Mouse (Mus musculus): ENCODE measurements around the gene Abcg4. TPM values are rescaled to one million over a fixed set of nuclear protein-coding genes. Genes with fewer than 3 reads are reported as not detected.

The Abcg4 gene
- polyA plus RNA-seq, 1 experiment: 1.2 TPM

DNA sequence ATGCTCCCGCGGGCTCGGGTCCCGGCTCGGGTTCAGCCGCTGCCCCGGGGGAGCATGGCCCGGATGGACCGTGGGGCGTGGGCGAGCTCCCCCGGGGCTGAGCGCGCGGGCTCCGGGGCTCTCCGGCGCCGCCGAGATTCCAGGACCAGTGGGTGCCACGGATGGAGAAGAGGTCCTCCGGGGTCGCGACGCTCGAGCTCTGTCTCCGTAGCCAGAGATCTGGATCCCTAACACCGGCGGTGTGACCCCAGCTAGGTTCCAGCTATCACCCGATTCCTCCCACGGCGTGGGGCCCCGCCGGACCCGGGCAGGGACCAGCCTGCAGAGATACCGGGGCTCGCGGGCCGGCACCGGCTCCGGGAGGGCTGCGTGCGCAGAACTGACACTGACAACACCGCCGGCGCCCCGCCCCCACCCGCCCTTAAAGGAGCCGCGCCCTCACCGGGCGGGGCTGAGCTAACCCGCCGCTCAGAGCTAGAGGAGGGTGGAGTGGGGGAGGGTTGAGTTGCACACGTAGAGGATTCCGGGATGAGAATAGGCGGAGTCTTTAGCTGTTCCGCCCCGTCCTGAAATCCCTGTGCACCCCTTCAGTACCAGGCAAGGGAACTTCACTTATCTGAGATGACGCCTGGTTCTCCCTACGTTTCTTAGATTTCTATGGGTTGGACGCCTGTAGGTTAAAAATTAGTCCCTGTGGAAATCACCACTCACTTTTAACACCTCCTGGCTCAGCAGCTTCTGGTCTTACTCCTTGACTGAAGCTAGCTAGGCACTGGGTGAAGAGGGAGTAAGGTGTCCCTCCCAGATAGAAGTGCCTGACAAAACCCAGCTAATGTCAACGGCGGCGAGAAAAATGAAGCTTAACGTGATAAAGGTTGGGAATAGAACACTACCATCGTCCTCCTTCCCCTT lies 31.7 kb upstream of the Abcg4 start, which contains the start of gene C2cd2l:
C2cd2l (minus strand) TSS at position 399 of the 912 bp plus-strand sequence.
- TF ChIP-seq POLR2A (IDR thresholded peaks at IDR 0.05; ENCODE audit: control insufficient read depth, extremely low read depth, insufficient read depth, low read length, poor library complexity): peak; percentile 55; the same call in 1 of the 2 replicates
- TF ChIP-seq CTCF (IDR thresholded peaks at IDR 0.05; ENCODE audit: borderline replicate concordance, control insufficient read depth, extremely low read depth, insufficient read depth, low read length, poor library complexity): 0 out of 2 replicates have a peak, but pooled peaks have one; percentile 20
- no peak within 1 kb of the TSS for H3K27ac ChIP-seq (ENCODE audit: control insufficient read depth, insufficient read depth, low read length)
- H3K4me3 ChIP-seq (ENCODE audit: control insufficient read depth, insufficient read depth, low read length): peak within 1 kb of the TSS; percentile 94
- peaks cover 24% of the 10 kb centered on the region for H3K4me1 ChIP-seq (replicated peaks; ENCODE audit: control insufficient read depth, insufficient read depth, low read length)
- peak; percentile 82 for DNase-seq
- H3K27me3 ChIP-seq (ENCODE audit: control insufficient read depth, insufficient read depth, low read length): no peaks in the 10 kb centered on the region
- H3K36me3 ChIP-seq (ENCODE audit: control insufficient read depth, insufficient read depth, low read length): peaks cover 13% of the 10 kb centered on the region
- WGBS: under 1% methylated on average over 66 of the region's 67 CpGs

GRCm38 (mm10) chr9:44319105-44319886 lies 30.9 kb upstream of the Abcg4 start:
- Histone ChIP-seq H3K36me3 (ENCODE audit: control insufficient read depth, insufficient read depth, low read length) (peaks cover 21% of the 10 kb centered on the region), H3K4me1 (replicated peaks; ENCODE audit: control insufficient read depth, insufficient read depth, low read length) (peaks cover 24% of the 10 kb centered on the region), H3K4me3 (ENCODE audit: control insufficient read depth, insufficient read depth, low read length) (peak overlapping the region; percentile 94), H3K27ac (ENCODE audit: control insufficient read depth, insufficient read depth, low read length) (no peak overlapping the region), H3K27me3 (ENCODE audit: control insufficient read depth, insufficient read depth, low read length) (no peaks in the 10 kb centered on the region)
- TF ChIP-seq POLR2A (IDR thresholded peaks at IDR 0.05; ENCODE audit: control insufficient read depth, extremely low read depth, insufficient read depth, low read length, poor library complexity) (no peak), CTCF (IDR thresholded peaks at IDR 0.05; ENCODE audit: borderline replicate concordance, control insufficient read depth, extremely low read depth, insufficient read depth, low read length, poor library complexity) (no peak)
- DNase-seq: peak; percentile 46
- WGBS: 3% methylated on average over 37 of the region's 37 CpGs

GRCm38 (mm10) chr9:44318826-44319095 lies 30.3 kb upstream of the Abcg4 start:
- Histone ChIP-seq H3K36me3 (ENCODE audit: control insufficient read depth, insufficient read depth, low read length) (peaks cover 27% of the 10 kb centered on the region), H3K4me3 (ENCODE audit: control insufficient read depth, insufficient read depth, low read length) (peak overlapping the region; percentile 94), H3K4me1 (replicated peaks; ENCODE audit: control insufficient read depth, insufficient read depth, low read length) (peaks cover 24% of the 10 kb centered on the region), H3K27me3 (ENCODE audit: control insufficient read depth, insufficient read depth, low read length) (no peaks in the 10 kb centered on the region), H3K27ac (ENCODE audit: control insufficient read depth, insufficient read depth, low read length) (no peak overlapping the region)
- 27% methylated on average over 3 of the region's 3 CpGs for WGBS
- DNase-seq: no peak
- no peak for TF ChIP-seq POLR2A (IDR thresholded peaks at IDR 0.05; ENCODE audit: control insufficient read depth, extremely low read depth, insufficient read depth, low read length, poor library complexity)
- TF ChIP-seq CTCF (IDR thresholded peaks at IDR 0.05; ENCODE audit: borderline replicate concordance, control insufficient read depth, extremely low read depth, insufficient read depth, low read length, poor library complexity): no peak

- WGBS: 90% methylated on average over 5 of the region's 5 CpGs
- Histone ChIP-seq H3K36me3 (ENCODE audit: control insufficient read depth, insufficient read depth, low read length) (peaks cover 30% of the 10 kb centered on the region), H3K27ac (ENCODE audit: control insufficient read depth, insufficient read depth, low read length) (no peak overlapping the region), H3K27me3 (ENCODE audit: control insufficient read depth, insufficient read depth, low read length) (no peaks in the 10 kb centered on the region), H3K4me1 (replicated peaks; ENCODE audit: control insufficient read depth, insufficient read depth, low read length) (peaks cover 24% of the 10 kb centered on the region), H3K4me3 (ENCODE audit: control insufficient read depth, insufficient read depth, low read length) (peak overlapping the region; percentile 94; the same call in 1 of the 2 replicates)
- DNase-seq: no peak
- TF ChIP-seq CTCF (IDR thresholded peaks at IDR 0.05; ENCODE audit: borderline replicate concordance, control insufficient read depth, extremely low read depth, insufficient read depth, low read length, poor library complexity) (no peak), POLR2A (IDR thresholded peaks at IDR 0.05; ENCODE audit: control insufficient read depth, extremely low read depth, insufficient read depth, low read length, poor library complexity) (no peak)
Observed at GRCm38 (mm10) chr9:44318076-44318825, 29.8 kb upstream of the Abcg4 start.

- TF ChIP-seq CTCF (IDR thresholded peaks at IDR 0.05; ENCODE audit: borderline replicate concordance, control insufficient read depth, extremely low read depth, insufficient read depth, low read length, poor library complexity) (no peak), POLR2A (IDR thresholded peaks at IDR 0.05; ENCODE audit: control insufficient read depth, extremely low read depth, insufficient read depth, low read length, poor library complexity) (no peak)
- peaks cover 24% of the 10 kb centered on the region for H3K4me1 ChIP-seq (replicated peaks; ENCODE audit: control insufficient read depth, insufficient read depth, low read length)
- 97% methylated on average over 4 of the region's 4 CpGs for WGBS
- peaks cover 38% of the 10 kb centered on the region for H3K36me3 ChIP-seq (ENCODE audit: control insufficient read depth, insufficient read depth, low read length)
- H3K27ac ChIP-seq (ENCODE audit: control insufficient read depth, insufficient read depth, low read length): no peak overlapping the region
- no peak overlapping the region for H3K4me3 ChIP-seq (ENCODE audit: control insufficient read depth, insufficient read depth, low read length)
- no peaks in the 10 kb centered on the region for H3K27me3 ChIP-seq (ENCODE audit: control insufficient read depth, insufficient read depth, low read length)
- DNase-seq: no peak
Observed at GRCm38 (mm10) chr9:44317452-44317851, 29.0 kb upstream of the Abcg4 start.

- Histone ChIP-seq H3K27me3 (ENCODE audit: control insufficient read depth, insufficient read depth, low read length) (no peaks in the 10 kb centered on the region), H3K27ac (ENCODE audit: control insufficient read depth, insufficient read depth, low read length) (no peak overlapping the region), H3K4me1 (replicated peaks; ENCODE audit: control insufficient read depth, insufficient read depth, low read length) (peaks cover 20% of the 10 kb centered on the region), H3K4me3 (ENCODE audit: control insufficient read depth, insufficient read depth, low read length) (no peak overlapping the region), H3K36me3 (ENCODE audit: control insufficient read depth, insufficient read depth, low read length) (peaks cover 48% of the 10 kb centered on the region)
- TF ChIP-seq POLR2A (IDR thresholded peaks at IDR 0.05; ENCODE audit: control insufficient read depth, extremely low read depth, insufficient read depth, low read length, poor library complexity) (no peak), CTCF (IDR thresholded peaks at IDR 0.05; ENCODE audit: borderline replicate concordance, control insufficient read depth, extremely low read depth, insufficient read depth, low read length, poor library complexity) (no peak)
- 97% methylated on average over 18 of the region's 18 CpGs for WGBS
- DNase-seq: no peak
Observed at GRCm38 (mm10) chr9:44314910-44315309, 26.5 kb upstream of the Abcg4 start.
